Mouse (Mus musculus): ENCODE measurements around the gene S100a3.

GRCm38 (mm10) chr3:90526076-90526475 lies 34.3 kb upstream of the S100a3 start:
- TF ChIP-seq USF1 (IDR thresholded peaks at IDR 0.05; ENCODE audit: low read depth) (no peak), POLR2A (IDR thresholded peaks at IDR 0.05; ENCODE audit: insufficient read length, low read depth) (no peak), E2F4 (IDR thresholded peaks at IDR 0.05; ENCODE audit: insufficient read depth) (no peak), POLR2AphosphoS2 (IDR thresholded peaks at IDR 0.05; ENCODE audit: insufficient read length, low read depth) (no peak), TCF3 (IDR thresholded peaks at IDR 0.05; ENCODE audit: insufficient read length, low read depth) (no peak), SRF (IDR thresholded peaks at IDR 0.05; ENCODE audit: control insufficient read depth, insufficient read length, low read depth) (no peak), MYOG (IDR thresholded peaks at IDR 0.05; ENCODE audit: control insufficient read depth in 1 of 3, insufficient read depth in 1 of 3, insufficient read length in 2 of 3, low read depth in 2 of 3) (no peak), MAX (IDR thresholded peaks at IDR 0.05; ENCODE audit: low read depth) (no peak), CEBPB (IDR thresholded peaks at IDR 0.05; ENCODE audit: insufficient read depth, poor library complexity, severe bottlenecking) (no peak), REST (IDR thresholded peaks at IDR 0.05; ENCODE audit: insufficient read depth, insufficient read length) (no peak)
